Mouse (Mus musculus): ENCODE measurements around the gene Klhl7.

The Klhl7 gene

GRCm38 (mm10) chr5:24100106-24100809 lies at the start of gene Klhl7:
Klhl7 (plus strand) TSS chr5:24100605.
- DNase-seq = peak; percentile 84

- DNase-seq = no peak
These were observed 48.4 kb upstream of the Klhl7 start for GRCm38 (mm10) chr5:24051755-24052675.

GRCm38 (mm10) chr5:24053245-24054190 lies 46.9 kb upstream of the Klhl7 start:
- no peak for DNase-seq

GRCm38 (mm10) chr5:24054382-24054781 lies 46.0 kb upstream of the Klhl7 start:
- DNase-seq = no peak

- no peak for DNase-seq
These were observed 43.5 kb upstream of the Klhl7 start for GRCm38 (mm10) chr5:24056865-24057264.

- DNase-seq = no peak
These were observed 42.8 kb upstream of the Klhl7 start for GRCm38 (mm10) chr5:24057592-24057991.

- DNase-seq = no peak
These were observed 39.5 kb upstream of the Klhl7 start for GRCm38 (mm10) chr5:24060949-24061348.

- DNase-seq = no peak
These were observed 37.4 kb upstream of the Klhl7 start for GRCm38 (mm10) chr5:24063034-24063433.

GRCm38 (mm10) chr5:24063545-24063944 lies 36.9 kb upstream of the Klhl7 start:
- DNase-seq = no peak

- DNase-seq = no peak
These were observed 31.4 kb upstream of the Klhl7 start for GRCm38 (mm10) chr5:24068955-24069354.

GRCm38 (mm10) chr5:24072031-24072430 lies 28.4 kb upstream of the Klhl7 start:
- no peak for DNase-seq

GRCm38 (mm10) chr5:24076986-24077718 lies 23.3 kb upstream of the Klhl7 start:
- peak; percentile 48 for DNase-seq

GRCm38 (mm10) chr5:24077739-24078306 lies 22.6 kb upstream of the Klhl7 start:
- DNase-seq = no peak

GRCm38 (mm10) chr5:24078420-24079179 lies 21.8 kb upstream of the Klhl7 start:
- no peak for DNase-seq

- DNase-seq = no peak
These were observed 19.6 kb upstream of the Klhl7 start for GRCm38 (mm10) chr5:24080826-24081225.

- no peak for DNase-seq
These were observed 15.6 kb upstream of the Klhl7 start for GRCm38 (mm10) chr5:24084835-24085234.

GRCm38 (mm10) chr5:24086241-24086640 lies 14.2 kb upstream of the Klhl7 start:
- DNase-seq = no peak

GRCm38 (mm10) chr5:24086865-24087264 lies 13.5 kb upstream of the Klhl7 start:
- DNase-seq = no peak

GRCm38 (mm10) chr5:24088451-24088850 lies 12.0 kb upstream of the Klhl7 start:
- DNase-seq = no peak

GRCm38 (mm10) chr5:24092496-24092895 lies 7.9 kb upstream of the Klhl7 start:
- no peak for DNase-seq

- DNase-seq = no peak
These were observed 5.0 kb upstream of the Klhl7 start for GRCm38 (mm10) chr5:24095393-24095792.

Measured in right cerebral cortex, postnatal 25 days (tissue).